Mouse (Mus musculus): ENCODE data around the gene Rorb.

GRCm38 (mm10) chr19:18979996-18980395, 131.0 kb downstream of the Rorb start:
- TF ChIP-seq POLR2A (IDR thresholded peaks at IDR 0.05; ENCODE audit: control insufficient read depth, low read depth, low read length) (no peak), CTCF (IDR thresholded peaks at IDR 0.05; ENCODE audit: control insufficient read depth, insufficient read depth, insufficient replicate concordance, low read depth, low read length) (no peak)
